Mouse (Mus musculus): ENCODE measurements around the gene Borcs6. TPM values are rescaled to one million over a fixed set of nuclear protein-coding genes. Genes with fewer than 3 reads are reported as not detected.
A peak's percentile ranks its signal among the peaks of the same experiment; 100 is the strongest.

Borcs6 gene
- polyA plus RNA-seq, 1 experiment = 13.4 TPM

- Histone ChIP-seq H3K27me3 (ENCODE audit: control insufficient read depth, insufficient read depth, low read length) (no peaks in the 10 kb centered on the region), H3K4me3 (ENCODE audit: control insufficient read depth, low read depth, low read length) (peak overlapping the region; percentile 93), H3K27ac (ENCODE audit: control insufficient read depth, insufficient read depth, low read depth, low read length) (peak overlapping the region; percentile 95), H3K4me1 (ENCODE audit: control insufficient read depth, insufficient read depth, low read length) (peaks cover 42% of the 10 kb centered on the region), H3K36me3 (ENCODE audit: control insufficient read depth, insufficient read depth, low read length) (peaks cover 2% of the 10 kb centered on the region)
- TF ChIP-seq CTCF (IDR thresholded peaks at IDR 0.05; ENCODE audit: control insufficient read depth, insufficient read depth, insufficient replicate concordance, low read depth, low read length) = no peak
- no peak for TF ChIP-seq POLR2A (IDR thresholded peaks at IDR 0.05; ENCODE audit: control insufficient read depth, low read depth, low read length)
These were observed 36.2 kb downstream of the Borcs6 start for GRCm38 (mm10) chr11:69095511-69096231.

- H3K27ac ChIP-seq (ENCODE audit: control insufficient read depth, insufficient read depth, low read depth, low read length) = peak overlapping the region; percentile 100
These were observed 37.0 kb downstream of the Borcs6 start for GRCm38 (mm10) chr11:69096360-69096986.

DNA sequence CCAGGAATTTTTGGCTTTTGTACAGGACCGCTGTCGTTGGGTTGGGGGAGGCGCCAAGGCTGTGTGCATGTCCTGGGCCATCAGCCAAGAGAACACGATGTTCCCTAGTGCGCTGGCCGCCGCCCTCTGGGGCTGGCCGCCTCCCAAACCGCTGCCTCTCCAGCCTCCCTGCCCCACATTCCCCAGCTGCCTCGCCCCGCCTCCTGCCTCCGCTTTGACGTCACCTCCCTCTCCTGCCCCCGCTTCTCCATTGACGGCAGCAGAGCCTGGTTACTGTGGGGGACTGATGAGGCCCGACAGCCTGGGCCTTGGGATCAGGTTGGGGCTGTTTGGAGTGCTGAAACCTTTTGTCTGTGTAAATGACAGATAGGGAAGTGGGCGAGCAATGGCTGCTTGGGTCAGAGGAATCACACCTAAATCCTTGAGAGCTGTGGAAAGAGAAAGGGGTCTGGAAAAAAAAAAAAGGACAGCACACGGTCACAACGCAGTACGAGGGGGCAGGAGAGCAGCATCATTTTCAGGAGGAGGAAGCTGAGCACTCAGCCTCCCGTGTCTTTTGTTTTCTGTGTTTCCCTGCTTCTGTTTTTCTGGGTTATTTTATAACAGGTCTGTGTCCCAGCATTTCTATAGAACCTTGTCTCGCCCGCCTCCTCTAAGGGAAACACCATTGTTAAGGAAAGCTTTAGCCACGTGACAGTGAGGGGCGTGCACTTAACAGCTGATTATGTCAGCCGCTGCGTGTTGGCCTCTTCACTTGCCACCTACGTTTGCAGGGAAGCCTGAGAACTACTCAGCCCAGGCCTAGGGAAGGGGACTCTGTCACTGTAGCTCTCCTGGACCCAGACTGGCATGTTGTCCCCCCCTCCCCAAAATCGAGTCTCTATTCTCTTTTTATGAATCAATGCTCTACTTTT is 37.7 kb downstream of the Borcs6 start:
- TF ChIP-seq CTCF (IDR thresholded peaks at IDR 0.05; ENCODE audit: control insufficient read depth, insufficient read depth, insufficient replicate concordance, low read depth, low read length) (no peak), POLR2A (IDR thresholded peaks at IDR 0.05; ENCODE audit: control insufficient read depth, low read depth, low read length) (peak; percentile 79; the same call in 1 of the 2 replicates)
- Histone ChIP-seq H3K4me1 (ENCODE audit: control insufficient read depth, insufficient read depth, low read length) (peaks cover 41% of the 10 kb centered on the region), H3K36me3 (ENCODE audit: control insufficient read depth, insufficient read depth, low read length) (peaks cover 6% of the 10 kb centered on the region), H3K27ac (ENCODE audit: control insufficient read depth, insufficient read depth, low read depth, low read length) (peak overlapping the region; percentile 100), H3K27me3 (ENCODE audit: control insufficient read depth, insufficient read depth, low read length) (no peaks in the 10 kb centered on the region), H3K4me3 (ENCODE audit: control insufficient read depth, low read depth, low read length) (peak overlapping the region; percentile 99)

More at GRCm38 (mm10) chr11:69096360-69096986, 37.0 kb downstream of the Borcs6 start:
- Histone ChIP-seq H3K4me1 (ENCODE audit: control insufficient read depth, insufficient read depth, low read length) (peaks cover 41% of the 10 kb centered on the region), H3K4me3 (ENCODE audit: control insufficient read depth, low read depth, low read length) (peak overlapping the region; percentile 99), H3K27me3 (ENCODE audit: control insufficient read depth, insufficient read depth, low read length) (no peaks in the 10 kb centered on the region), H3K36me3 (ENCODE audit: control insufficient read depth, insufficient read depth, low read length) (peaks cover 4% of the 10 kb centered on the region)
- no peak for TF ChIP-seq CTCF (IDR thresholded peaks at IDR 0.05; ENCODE audit: control insufficient read depth, insufficient read depth, insufficient replicate concordance, low read depth, low read length)
- TF ChIP-seq POLR2A (IDR thresholded peaks at IDR 0.05; ENCODE audit: control insufficient read depth, low read depth, low read length) = no peak

GRCm38 (mm10) chr11:69098039-69098761 is 38.7 kb downstream of the Borcs6 start:
- Histone ChIP-seq H3K4me1 (ENCODE audit: control insufficient read depth, insufficient read depth, low read length) (peaks cover 41% of the 10 kb centered on the region), H3K27me3 (ENCODE audit: control insufficient read depth, insufficient read depth, low read length) (no peaks in the 10 kb centered on the region), H3K4me3 (ENCODE audit: control insufficient read depth, low read depth, low read length) (peak overlapping the region; percentile 99), H3K27ac (ENCODE audit: control insufficient read depth, insufficient read depth, low read depth, low read length) (peak overlapping the region; percentile 100), H3K36me3 (ENCODE audit: control insufficient read depth, insufficient read depth, low read length) (peaks cover 6% of the 10 kb centered on the region)
- TF ChIP-seq POLR2A (IDR thresholded peaks at IDR 0.05; ENCODE audit: control insufficient read depth, low read depth, low read length) (no peak), CTCF (IDR thresholded peaks at IDR 0.05; ENCODE audit: control insufficient read depth, insufficient read depth, insufficient replicate concordance, low read depth, low read length) (no peak)

DNA sequence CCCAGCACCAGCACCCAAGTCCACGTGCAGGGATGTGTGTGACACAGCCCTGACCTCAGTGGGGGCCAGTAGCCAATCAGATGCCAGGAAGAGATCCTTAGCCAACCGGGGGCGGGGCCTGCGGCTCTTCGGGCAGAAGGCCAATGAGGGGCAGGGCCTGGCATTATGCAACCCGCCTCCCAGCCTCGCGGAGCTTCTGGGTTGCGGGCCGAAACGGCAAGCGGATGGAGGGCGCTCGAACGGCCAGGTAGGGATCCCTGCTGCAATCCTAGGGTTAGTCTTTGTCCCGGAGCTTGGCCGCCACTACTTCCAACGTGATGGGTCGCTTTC is 39.2 kb downstream of the Borcs6 start:
- no peaks in the 10 kb centered on the region for H3K27me3 ChIP-seq (ENCODE audit: control insufficient read depth, insufficient read depth, low read length)
- H3K4me1 ChIP-seq (ENCODE audit: control insufficient read depth, insufficient read depth, low read length) = peaks cover 41% of the 10 kb centered on the region
- H3K36me3 ChIP-seq (ENCODE audit: control insufficient read depth, insufficient read depth, low read length) = peaks cover 6% of the 10 kb centered on the region
- peak overlapping the region; percentile 99 for H3K4me3 ChIP-seq (ENCODE audit: control insufficient read depth, low read depth, low read length)
- H3K27ac ChIP-seq (ENCODE audit: control insufficient read depth, insufficient read depth, low read depth, low read length) = peak overlapping the region; percentile 100
- TF ChIP-seq POLR2A (IDR thresholded peaks at IDR 0.05; ENCODE audit: control insufficient read depth, low read depth, low read length) (peak; percentile 78), CTCF (IDR thresholded peaks at IDR 0.05; ENCODE audit: control insufficient read depth, insufficient read depth, insufficient replicate concordance, low read depth, low read length) (no peak)

GRCm38 (mm10) chr11:69099177-69099914 is 39.8 kb downstream of the Borcs6 start:
- H3K4me1 ChIP-seq (ENCODE audit: control insufficient read depth, insufficient read depth, low read length) = peaks cover 37% of the 10 kb centered on the region
- TF ChIP-seq POLR2A (IDR thresholded peaks at IDR 0.05; ENCODE audit: control insufficient read depth, low read depth, low read length) (peak; percentile 1; the same call in 1 of the 2 replicates), CTCF (IDR thresholded peaks at IDR 0.05; ENCODE audit: control insufficient read depth, insufficient read depth, insufficient replicate concordance, low read depth, low read length) (no peak)

More at GRCm38 (mm10) chr11:69099177-69099914, 39.8 kb downstream of the Borcs6 start:
- no peaks in the 10 kb centered on the region for H3K27me3 ChIP-seq (ENCODE audit: control insufficient read depth, insufficient read depth, low read length)
- peak overlapping the region; percentile 99 for H3K4me3 ChIP-seq (ENCODE audit: control insufficient read depth, low read depth, low read length)
- peak overlapping the region; percentile 100 for H3K27ac ChIP-seq (ENCODE audit: control insufficient read depth, insufficient read depth, low read depth, low read length)
- peaks cover 6% of the 10 kb centered on the region for H3K36me3 ChIP-seq (ENCODE audit: control insufficient read depth, insufficient read depth, low read length)
